Mouse (Mus musculus): Measurements from ENCODE around the gene Plekha4. TPM values are rescaled to one million over a fixed set of nuclear protein-coding genes. Genes with fewer than 3 reads are reported as not detected.

Plekha4 gene
- polyA plus RNA-seq, 1 experiment from 2014 or later, result 0.80 TPM

DNA sequence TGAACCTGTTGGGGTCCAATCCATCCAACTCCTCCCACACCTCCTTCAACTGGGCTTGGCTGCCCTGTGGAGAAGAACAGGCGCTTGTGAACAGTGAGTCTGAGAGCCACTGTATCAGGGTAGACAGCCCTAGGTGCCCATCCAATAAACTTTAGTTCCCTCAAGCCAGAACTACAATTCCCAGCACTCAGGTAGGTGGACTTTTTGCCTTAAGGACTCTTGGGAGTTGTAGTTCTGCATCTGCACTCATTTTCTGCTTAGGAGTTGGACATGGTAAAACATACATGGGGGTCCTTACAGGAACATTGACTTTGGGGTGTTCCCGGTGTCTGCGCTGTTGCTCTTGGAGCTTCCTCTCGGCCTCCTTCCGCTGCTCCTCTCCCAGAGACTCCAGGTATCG, 27.7 kb upstream of the Plekha4 start:
- H3K27ac ChIP-seq (ENCODE audit: low read depth, low read length), result no peak overlapping the region
- no peak for TF ChIP-seq CTCF (IDR thresholded peaks at IDR 0.05; ENCODE audit: low read depth)
- H3K36me3 ChIP-seq (ENCODE audit: control insufficient read depth, insufficient read depth), result peaks cover 85% of the 10 kb centered on the region
- no peak overlapping the region for H3K4me3 ChIP-seq (ENCODE audit: low read depth, low read length)
- no peaks in the 10 kb centered on the region for H3K9me3 ChIP-seq (ENCODE audit: control insufficient read depth)
- no peaks in the 10 kb centered on the region for H3K4me1 ChIP-seq (replicated peaks; ENCODE audit: control insufficient read depth, insufficient read depth, low read length)
- WGBS, result 95% methylated on average over 6 of the region's 6 CpGs
- H3K9ac ChIP-seq (ENCODE audit: low read depth, low read length), result no peak overlapping the region
- H3K27me3 ChIP-seq (replicated peaks; ENCODE audit: control insufficient read depth, insufficient read depth, low read length), result no peaks in the 10 kb centered on the region
- ATAC-seq, result no peak
- H3K4me2 ChIP-seq (replicated peaks; ENCODE audit: low read depth), result no peak overlapping the region

DNA sequence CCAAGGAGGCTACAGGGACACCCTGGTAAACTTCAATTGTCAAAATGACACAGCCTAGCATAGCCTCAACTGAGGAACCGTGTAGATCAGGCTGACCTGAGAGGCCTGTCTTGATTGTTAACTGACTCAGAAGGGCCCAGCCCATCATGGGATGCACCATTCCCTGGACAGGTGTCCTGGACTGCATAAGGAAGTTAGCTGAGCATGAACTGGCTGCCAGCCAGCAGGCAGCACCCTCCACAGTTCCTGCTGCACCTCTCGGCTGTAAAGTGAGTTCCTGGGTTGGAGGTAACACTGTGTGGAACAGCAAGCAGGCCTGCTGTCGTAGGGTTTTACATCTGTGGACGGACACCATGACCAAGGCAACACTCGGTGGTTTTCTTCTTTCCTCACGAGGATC, 18.5 kb upstream of the Plekha4 start:
- peaks cover 24% of the 10 kb centered on the region; the same call in 1 of the 2 replicates for H3K36me3 ChIP-seq (ENCODE audit: control insufficient read depth, insufficient read depth)
- H3K4me1 ChIP-seq (replicated peaks; ENCODE audit: control insufficient read depth, insufficient read depth, low read length), result 0 out of 2 replicates have a peak, but pooled peaks cover 14% of the 10 kb centered on the region
- no peak overlapping the region for H3K9ac ChIP-seq (ENCODE audit: low read depth, low read length)
- peak; percentile 67 for ATAC-seq
- peak overlapping the region; percentile 87; the same call in 1 of the 2 replicates for H3K4me2 ChIP-seq (replicated peaks; ENCODE audit: low read depth)
- H3K4me3 ChIP-seq (ENCODE audit: low read depth, low read length), result no peak overlapping the region
- no peaks in the 10 kb centered on the region for H3K9me3 ChIP-seq (ENCODE audit: control insufficient read depth)
- no peaks in the 10 kb centered on the region for H3K27me3 ChIP-seq (replicated peaks; ENCODE audit: control insufficient read depth, insufficient read depth, low read length)
- 32% methylated on average over 6 of the region's 6 CpGs for WGBS
- H3K27ac ChIP-seq (ENCODE audit: low read depth, low read length), result peak overlapping the region; percentile 87
- TF ChIP-seq CTCF (IDR thresholded peaks at IDR 0.05; ENCODE audit: low read depth), result no peak

GRCm38 (mm10) chr7:45508561-45508960, 17.6 kb upstream of the Plekha4 start:
- Histone ChIP-seq H3K9ac (ENCODE audit: low read depth, low read length) (no peak overlapping the region), H3K4me1 (replicated peaks; ENCODE audit: control insufficient read depth, insufficient read depth, low read length) (0 out of 2 replicates have a peak, but pooled peaks cover 14% of the 10 kb centered on the region), H3K27ac (ENCODE audit: low read depth, low read length) (peak overlapping the region; percentile 87), H3K27me3 (replicated peaks; ENCODE audit: control insufficient read depth, insufficient read depth, low read length) (no peaks in the 10 kb centered on the region), H3K4me2 (replicated peaks; ENCODE audit: low read depth) (peak overlapping the region; percentile 87), H3K9me3 (ENCODE audit: control insufficient read depth) (no peaks in the 10 kb centered on the region), H3K36me3 (ENCODE audit: control insufficient read depth, insufficient read depth) (peaks cover 14% of the 10 kb centered on the region; the same call in 1 of the 2 replicates), H3K4me3 (ENCODE audit: low read depth, low read length) (0 out of 2 replicates have a peak overlapping the region, but pooled peaks have one; percentile 67)
- ATAC-seq, result 0 out of 2 replicates have a peak, but pooled peaks have one; percentile 12
- 60% methylated on average over 6 of the region's 6 CpGs for WGBS
- no peak for TF ChIP-seq CTCF (IDR thresholded peaks at IDR 0.05; ENCODE audit: low read depth)

DNA sequence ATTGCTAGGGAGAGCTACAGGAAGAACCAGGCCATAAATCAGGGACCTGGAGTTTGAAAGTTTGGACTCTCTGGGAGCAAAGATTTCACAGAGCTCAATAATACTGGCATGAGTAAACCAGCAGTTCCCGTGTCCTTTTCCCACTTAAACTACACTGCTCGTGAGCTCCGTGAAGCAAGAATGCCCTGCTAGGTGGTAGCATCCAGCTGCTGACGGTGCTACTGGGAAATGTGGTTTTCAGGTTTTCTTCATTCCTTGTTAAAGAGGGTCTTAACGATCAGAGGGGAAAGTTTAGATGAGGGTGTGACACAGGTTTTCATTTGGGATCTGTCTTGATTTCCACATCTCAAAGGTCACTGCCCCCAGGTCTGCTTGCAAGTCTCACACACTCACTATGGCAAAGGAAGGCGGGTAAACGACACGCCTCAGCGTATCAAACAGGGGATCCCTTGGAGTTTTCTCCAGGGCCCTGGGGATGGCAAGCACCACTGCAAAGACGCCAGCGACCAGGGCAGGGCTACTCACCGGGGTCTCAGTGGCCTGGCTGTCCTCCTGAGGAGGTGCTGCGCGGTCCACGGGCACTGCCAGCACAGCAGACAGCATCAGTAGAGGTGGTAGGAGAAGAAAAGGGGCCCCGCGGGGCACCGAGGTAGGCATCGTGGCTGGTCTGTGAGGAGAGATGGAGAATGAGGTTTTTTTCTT, 16.8 kb upstream of the Plekha4 start:
- H3K27me3 ChIP-seq (replicated peaks; ENCODE audit: control insufficient read depth, insufficient read depth, low read length), result no peaks in the 10 kb centered on the region
- peaks cover 11% of the 10 kb centered on the region; the same call in 1 of the 2 replicates for H3K36me3 ChIP-seq (ENCODE audit: control insufficient read depth, insufficient read depth)
- no peak for TF ChIP-seq CTCF (IDR thresholded peaks at IDR 0.05; ENCODE audit: low read depth)
- H3K9me3 ChIP-seq (ENCODE audit: control insufficient read depth), result no peaks in the 10 kb centered on the region
- peak overlapping the region; percentile 70 for H3K9ac ChIP-seq (ENCODE audit: low read depth, low read length)
- 0 out of 2 replicates have a peak, but pooled peaks cover 14% of the 10 kb centered on the region for H3K4me1 ChIP-seq (replicated peaks; ENCODE audit: control insufficient read depth, insufficient read depth, low read length)
- 14% methylated on average over 19 of the region's 19 CpGs for WGBS
- peak overlapping the region; percentile 87 for H3K4me2 ChIP-seq (replicated peaks; ENCODE audit: low read depth)
- H3K4me3 ChIP-seq (ENCODE audit: low read depth, low read length), result peak overlapping the region; percentile 67
- ATAC-seq, result peak; percentile 11; the same call in 1 of the 2 replicates
- peak overlapping the region; percentile 87 for H3K27ac ChIP-seq (ENCODE audit: low read depth, low read length)

GRCm38 (mm10) chr7:45509912-45510787, 16.0 kb upstream of the Plekha4 start, which contains the start of gene Nucb1:
Gene Nucb1 (minus strand): TSS chr7:45510406.
- peak; percentile 74 for ATAC-seq
- under 1% methylated on average over 44 of the region's 44 CpGs for WGBS

GRCm38 (mm10) chr7:45514411-45514810, 11.7 kb upstream of the Plekha4 start:
- H3K9me3 ChIP-seq (ENCODE audit: control insufficient read depth), result no peaks in the 10 kb centered on the region
- 88% methylated on average over 7 of the region's 7 CpGs for WGBS
- no peak for TF ChIP-seq CTCF (IDR thresholded peaks at IDR 0.05; ENCODE audit: low read depth)
- H3K4me3 ChIP-seq (ENCODE audit: low read depth, low read length), result no peak overlapping the region
- no peak overlapping the region for H3K9ac ChIP-seq (ENCODE audit: low read depth, low read length)
- ATAC-seq, result no peak
- no peak overlapping the region for H3K27ac ChIP-seq (ENCODE audit: low read depth, low read length)
- no peaks in the 10 kb centered on the region for H3K36me3 ChIP-seq (ENCODE audit: control insufficient read depth, insufficient read depth)
- H3K4me2 ChIP-seq (replicated peaks; ENCODE audit: low read depth), result no peak overlapping the region
- 0 out of 2 replicates have a peak, but pooled peaks cover 2% of the 10 kb centered on the region for H3K4me1 ChIP-seq (replicated peaks; ENCODE audit: control insufficient read depth, insufficient read depth, low read length)
- H3K27me3 ChIP-seq (replicated peaks; ENCODE audit: control insufficient read depth, insufficient read depth, low read length), result no peaks in the 10 kb centered on the region

More at GRCm38 (mm10) chr7:45509912-45510787, 16.0 kb upstream of the Plekha4 start, which contains the start of gene Nucb1:
- Histone ChIP-seq H3K4me3 (ENCODE audit: low read depth, low read length) (peak within 1 kb of the TSS; percentile 67), H3K4me1 (replicated peaks; ENCODE audit: control insufficient read depth, insufficient read depth, low read length) (0 out of 2 replicates have a peak, but pooled peaks cover 14% of the 10 kb centered on the region), H3K4me2 (replicated peaks; ENCODE audit: low read depth) (peak within 1 kb of the TSS; percentile 87), H3K9me3 (ENCODE audit: control insufficient read depth) (no peaks in the 10 kb centered on the region), H3K27me3 (replicated peaks; ENCODE audit: control insufficient read depth, insufficient read depth, low read length) (no peaks in the 10 kb centered on the region), H3K9ac (ENCODE audit: low read depth, low read length) (peak within 1 kb of the TSS; percentile 70), H3K27ac (ENCODE audit: low read depth, low read length) (peak within 1 kb of the TSS; percentile 87), H3K36me3 (ENCODE audit: control insufficient read depth, insufficient read depth) (peaks cover 6% of the 10 kb centered on the region; the same call in 1 of the 2 replicates)
- TF ChIP-seq CTCF (IDR thresholded peaks at IDR 0.05; ENCODE audit: low read depth), result no peak

Data from intestine, postnatal 0 days (tissue).